Mouse (Mus musculus) naive thymus-derived CD4-positive, alpha-beta T cell, adult 2 months (primary cell): ENCODE measurements around the gene Insl3.

ENCODE experiments used
- DNase-seq: peaks from one replicate; pipeline ENCODE4 v3.0.0-alpha.2; 2011; ENCODE audit warnings: low read depth

Gene Insl3

DNA sequence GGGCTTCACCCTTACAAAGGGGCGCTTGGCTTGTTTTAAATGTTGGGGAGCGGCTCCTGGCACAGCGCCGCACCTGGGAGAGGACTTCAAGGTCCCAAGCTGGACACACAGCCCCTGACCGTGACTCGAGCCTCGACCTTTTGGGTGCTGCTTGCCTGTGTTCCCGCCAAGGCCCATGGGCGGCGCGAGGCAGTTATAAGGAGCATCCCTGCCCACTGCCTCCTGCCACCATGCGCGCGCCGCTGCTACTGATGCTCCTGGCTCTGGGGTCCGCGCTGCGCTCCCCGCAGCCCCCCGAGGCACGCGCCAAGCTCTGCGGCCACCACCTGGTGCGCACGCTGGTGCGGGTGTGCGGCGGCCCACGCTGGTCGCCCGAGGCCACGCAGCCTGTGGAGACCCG is at the start of gene Insl3:
Gene Insl3 (plus strand): TSS at position 187 of the 400 bp plus-strand sequence.
- no peak for DNase-seq

DNA sequence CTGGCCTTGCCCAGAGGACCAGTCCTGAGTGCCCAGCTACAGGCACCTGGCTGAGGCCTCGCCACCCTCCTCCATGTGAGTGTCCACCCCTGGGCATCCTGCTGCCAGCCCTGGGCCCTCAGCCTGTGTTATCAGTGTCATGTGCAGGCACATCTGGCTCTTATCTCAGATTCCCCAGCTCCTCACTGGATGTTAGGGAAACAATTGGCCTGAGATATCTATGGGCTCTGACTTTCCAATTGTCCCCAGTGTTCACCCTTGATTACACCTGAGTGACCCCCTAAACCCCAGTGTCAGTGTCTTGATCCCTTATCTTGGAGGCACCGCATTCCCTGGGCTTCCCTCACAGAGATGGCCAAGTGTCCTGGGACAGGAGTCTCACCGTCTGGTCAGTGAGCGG is 49.7 kb upstream of the Insl3 start:
- no peak for DNase-seq

DNA sequence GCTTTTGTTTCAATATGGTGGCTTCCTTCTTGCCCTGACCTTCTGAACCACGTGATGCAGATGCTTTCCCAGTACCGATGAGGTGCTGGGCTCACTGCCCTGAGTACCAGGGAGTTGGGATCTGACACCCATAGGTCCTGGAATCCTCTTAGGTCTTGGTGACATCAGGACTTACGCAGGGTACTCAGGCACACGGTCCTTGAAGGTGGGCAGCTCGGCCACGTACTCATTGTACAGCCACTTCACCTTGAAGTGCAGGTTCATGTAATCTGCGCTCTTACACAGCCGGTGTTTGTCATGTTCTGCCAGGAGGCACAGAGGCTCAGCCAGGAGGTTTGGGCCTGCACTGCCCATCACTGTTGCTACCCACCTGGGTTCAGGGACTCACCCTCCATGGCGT is 43.5 kb upstream of the Insl3 start:
- no peak for DNase-seq

DNA sequence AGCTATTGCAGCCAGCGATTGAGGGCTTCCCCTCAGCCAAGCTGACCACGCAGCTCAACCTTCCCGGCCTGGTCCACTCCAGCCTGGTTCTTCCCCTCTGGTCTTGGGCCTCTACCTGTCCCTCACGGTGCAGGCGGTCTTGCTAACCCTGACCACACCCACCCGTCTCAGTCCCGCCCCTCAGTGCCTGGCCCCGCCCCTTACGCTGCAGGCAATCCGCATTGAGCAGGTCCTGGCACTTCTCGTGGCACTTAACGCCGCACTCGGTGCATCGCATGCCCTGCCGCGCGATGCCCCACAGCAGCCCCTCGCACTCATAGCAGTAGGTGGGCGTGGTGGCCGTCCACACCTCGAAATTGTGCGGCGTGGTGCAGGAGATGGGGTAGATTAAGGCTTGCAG is 34.4 kb upstream of the Insl3 start:
- DNase-seq: peak; percentile 54

DNA sequence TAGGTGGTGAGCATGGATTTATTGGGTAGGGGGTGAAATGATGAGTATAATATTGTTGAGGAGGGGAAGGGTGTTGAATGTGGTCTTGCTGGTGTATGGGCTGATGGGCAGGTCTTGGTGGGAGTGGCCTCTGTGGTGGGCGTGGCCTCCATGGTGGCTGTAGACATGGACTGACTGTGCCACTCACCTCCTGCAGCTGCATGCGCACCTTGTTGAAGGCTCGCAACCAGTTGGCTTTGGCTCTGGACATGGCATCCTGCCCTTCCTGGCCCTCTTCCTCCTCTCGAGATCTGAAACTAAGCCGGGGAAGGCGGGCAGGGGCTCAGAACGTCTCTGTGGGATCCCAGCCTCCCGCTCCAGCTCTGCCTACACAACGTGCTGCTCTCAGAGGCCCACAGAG is 31.2 kb upstream of the Insl3 start:
- DNase-seq: no peak

DNA sequence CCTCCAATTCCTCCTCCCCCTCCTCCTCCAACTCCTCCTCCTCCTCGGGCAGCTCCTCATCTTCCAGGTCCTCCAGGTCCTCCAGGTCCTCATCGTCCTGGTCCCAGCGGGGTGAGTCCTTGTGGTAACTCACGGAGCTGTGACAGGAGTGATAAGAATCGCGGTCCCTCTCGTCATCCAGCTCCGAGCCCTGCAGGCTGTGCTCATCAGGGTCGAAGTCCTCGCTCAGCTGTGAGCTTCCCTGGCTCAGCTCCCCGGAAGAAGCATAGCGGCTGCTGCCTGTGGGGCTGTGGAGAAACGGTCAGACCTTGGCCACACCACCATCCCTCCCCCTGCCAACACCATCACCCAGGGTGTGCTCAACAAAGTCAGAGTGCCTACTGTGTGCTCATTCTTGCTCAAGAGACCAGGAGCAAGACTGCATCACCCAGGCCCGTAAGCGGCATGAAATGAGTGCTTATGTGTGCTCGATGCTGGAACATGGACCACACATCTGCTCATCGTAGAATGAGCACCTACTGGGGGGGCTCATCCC is 30.4 kb upstream of the Insl3 start:
- no peak for DNase-seq

DNA sequence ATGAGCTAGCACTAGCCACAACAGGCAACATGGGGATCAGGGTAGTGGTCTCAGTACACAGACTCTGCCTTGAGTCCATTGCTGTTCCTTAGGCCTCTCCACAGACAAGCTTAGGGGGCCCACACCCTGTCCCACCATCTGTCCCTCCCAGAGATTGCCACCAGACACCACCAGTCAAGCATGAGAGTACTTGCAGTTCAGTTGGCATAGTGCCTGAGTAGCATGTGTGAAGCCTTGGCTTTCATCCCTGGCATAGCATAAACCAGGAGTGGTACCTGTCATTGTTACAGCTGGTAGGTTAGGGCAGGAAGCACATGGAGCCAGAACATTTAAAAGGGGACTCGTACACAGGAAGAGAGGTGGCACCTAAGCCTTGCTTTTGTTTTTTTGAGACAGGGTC is 29.3 kb upstream of the Insl3 start:
- DNase-seq: no peak

DNA sequence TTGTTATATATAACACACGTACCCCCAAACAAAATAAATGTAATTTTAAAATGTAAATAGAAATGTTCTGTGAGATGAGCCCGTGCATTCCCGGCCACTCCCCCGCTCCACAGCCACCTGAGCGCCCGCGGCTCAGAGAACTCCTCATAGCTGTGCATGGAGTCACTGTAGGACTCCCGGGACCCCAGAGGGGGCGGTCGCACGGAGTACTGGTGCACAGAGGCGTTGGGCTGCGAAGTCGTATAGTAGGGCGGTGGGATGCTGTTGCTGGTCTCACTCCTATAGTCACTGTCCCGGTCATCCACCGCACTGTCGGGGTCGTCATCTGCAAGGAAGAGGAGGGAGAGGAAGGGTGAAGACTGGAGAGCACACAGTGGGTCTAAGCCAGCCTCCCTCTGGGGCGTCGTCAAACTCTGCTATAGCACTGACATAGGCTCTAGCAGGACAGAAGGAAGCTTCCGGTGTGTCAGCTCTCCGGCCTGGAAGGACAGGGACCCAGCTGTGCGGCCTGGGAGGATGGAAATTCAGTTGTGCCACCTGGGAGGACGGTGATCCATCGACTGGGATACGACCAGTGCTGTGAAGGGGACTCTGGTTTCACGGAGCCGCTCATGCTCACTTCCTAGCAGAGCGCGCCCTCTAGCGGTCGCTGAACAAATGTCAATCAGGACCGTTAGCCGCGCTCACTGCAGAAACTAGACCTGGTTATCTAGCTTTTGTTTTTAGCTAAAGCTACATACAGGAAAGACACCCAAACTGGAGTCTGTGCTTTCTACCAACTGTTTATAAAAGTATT is 28.5 kb upstream of the Insl3 start:
- peak; percentile 93 for DNase-seq

DNA sequence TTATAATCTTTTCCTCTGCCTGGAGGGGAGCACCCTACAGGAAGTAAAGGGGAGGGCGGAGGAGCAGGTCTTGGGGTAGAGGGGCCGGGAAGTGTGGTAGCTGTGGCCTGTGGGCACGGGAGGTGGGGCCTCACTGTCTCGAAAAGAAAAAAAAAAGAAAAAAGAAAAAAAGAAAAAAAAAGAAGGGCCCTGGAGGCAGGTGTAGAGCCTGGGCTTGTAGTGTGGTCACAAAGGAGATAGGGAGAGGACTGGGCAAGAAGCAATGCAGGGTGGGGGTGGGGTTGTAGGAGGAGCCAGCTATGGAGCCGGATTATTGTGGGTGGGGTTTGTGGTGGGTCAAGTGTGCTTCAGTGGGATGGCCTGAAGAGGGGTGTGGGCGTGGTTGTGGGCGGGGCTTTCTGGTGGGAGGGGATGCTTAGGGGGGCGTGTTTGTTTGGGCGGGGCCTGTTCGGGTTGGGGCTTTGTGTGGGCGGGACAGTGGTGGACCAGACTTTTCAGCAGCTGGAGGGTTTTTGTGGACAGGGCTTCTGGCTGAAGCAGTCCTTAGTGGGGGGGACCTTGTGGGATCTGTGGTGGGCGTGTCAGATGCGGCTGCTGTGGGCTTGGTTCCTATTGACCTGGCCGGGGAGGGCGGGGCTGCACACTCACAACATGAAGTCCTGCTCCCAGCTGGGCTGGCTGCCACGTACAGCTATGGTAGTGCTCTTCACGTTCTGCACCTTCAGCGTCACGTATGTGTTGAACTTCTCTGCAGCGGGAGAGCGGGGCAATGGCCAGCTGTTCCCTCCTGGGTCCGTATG is 23.5 kb upstream of the Insl3 start:
- DNase-seq: peak; percentile 70

DNA sequence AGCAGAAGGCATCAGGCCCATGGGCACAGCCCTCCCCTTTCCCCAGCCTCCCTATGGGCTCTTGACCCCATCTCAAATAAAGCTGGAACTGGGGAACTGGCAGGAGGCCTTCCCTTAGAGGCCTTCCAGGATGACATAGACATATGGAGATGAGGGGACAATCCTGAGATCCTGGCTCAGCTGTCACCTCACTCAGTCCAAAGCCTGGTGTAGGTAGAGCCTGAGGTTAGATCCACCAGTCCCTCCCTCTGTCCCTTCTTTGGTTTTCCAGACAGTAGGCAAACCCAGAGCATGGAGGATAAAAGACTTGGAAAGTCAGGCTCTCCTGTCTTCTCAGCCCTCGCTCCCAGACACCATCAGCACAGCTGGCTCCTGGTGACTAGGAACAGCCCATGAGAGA is 22.2 kb upstream of the Insl3 start:
- no peak for DNase-seq

DNA sequence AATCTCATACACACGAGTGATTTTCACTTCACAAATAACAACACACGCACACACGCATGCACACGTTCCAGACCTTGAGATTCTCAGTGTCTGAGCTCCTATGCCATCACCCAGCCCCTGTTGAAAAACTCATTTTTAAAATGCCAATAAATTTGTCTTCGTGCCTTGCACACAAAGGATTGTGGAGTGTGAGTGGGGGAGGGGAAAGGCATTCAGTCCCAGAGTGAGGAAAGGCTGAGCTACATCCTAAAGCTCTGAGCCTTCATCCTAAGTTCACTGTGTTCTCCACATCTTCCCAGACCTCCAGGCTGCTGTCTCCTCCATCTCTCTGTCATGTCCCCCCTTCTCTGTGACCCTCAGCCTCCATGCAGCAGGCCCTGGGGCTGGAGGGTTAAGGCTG is 21.8 kb upstream of the Insl3 start:
- DNase-seq: no peak

DNA sequence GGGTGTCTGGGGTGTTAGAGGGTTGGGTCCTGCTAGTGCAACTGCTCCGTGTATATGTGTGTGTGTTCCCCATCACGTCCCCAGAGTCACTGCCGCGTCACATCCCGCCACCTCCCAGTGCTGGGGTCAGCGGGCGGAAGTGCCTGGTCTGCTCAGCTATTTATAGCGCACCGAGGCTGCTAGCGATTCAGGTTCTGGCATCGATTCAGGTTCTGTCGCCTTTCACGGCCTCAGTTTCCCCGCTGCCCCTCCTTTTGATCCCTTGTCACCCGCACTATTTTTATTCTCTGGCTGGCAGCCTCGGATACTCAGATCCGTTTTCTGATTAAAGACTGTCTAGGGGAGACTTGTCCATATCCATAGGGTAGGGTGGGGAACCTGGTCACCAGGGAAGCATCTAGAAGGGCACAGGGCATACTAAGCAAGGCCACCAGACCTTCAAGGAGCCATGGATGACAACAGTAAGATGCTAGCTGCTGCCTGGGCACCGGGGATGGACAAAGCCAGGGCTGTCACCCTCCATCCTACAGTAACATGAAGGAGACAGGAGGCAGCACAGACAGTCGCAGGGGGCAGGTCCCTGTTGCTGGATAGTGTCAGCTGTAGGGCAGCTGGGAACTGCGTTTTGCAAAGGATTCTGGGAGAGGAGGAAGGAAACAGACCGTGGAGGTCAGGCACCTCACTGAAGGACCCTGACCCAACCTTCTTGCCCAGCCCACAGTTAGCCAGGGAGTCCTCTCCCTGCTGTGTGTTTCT is 20.6 kb upstream of the Insl3 start:
- peak; percentile 73 for DNase-seq

DNA sequence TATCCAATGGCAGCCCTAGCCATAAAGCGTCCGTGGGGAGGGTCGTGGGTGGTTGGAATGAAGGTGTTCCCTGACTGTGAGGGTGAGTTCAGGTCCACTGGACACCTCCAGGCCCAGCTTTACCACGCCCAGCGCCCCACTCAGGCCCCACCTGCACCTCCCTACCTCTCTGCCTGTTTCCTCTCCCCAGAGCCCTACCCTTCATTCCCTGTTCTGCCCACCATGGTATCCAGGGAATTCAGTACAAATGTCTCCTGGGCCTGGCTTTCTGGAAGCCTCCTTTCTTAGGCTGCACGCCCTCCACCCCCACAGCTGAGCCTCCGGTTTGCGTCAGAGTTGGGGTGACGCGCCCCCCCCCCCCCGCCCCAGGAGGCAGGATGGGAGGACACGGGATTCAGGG is 18.8 kb upstream of the Insl3 start:
- no peak for DNase-seq

DNA sequence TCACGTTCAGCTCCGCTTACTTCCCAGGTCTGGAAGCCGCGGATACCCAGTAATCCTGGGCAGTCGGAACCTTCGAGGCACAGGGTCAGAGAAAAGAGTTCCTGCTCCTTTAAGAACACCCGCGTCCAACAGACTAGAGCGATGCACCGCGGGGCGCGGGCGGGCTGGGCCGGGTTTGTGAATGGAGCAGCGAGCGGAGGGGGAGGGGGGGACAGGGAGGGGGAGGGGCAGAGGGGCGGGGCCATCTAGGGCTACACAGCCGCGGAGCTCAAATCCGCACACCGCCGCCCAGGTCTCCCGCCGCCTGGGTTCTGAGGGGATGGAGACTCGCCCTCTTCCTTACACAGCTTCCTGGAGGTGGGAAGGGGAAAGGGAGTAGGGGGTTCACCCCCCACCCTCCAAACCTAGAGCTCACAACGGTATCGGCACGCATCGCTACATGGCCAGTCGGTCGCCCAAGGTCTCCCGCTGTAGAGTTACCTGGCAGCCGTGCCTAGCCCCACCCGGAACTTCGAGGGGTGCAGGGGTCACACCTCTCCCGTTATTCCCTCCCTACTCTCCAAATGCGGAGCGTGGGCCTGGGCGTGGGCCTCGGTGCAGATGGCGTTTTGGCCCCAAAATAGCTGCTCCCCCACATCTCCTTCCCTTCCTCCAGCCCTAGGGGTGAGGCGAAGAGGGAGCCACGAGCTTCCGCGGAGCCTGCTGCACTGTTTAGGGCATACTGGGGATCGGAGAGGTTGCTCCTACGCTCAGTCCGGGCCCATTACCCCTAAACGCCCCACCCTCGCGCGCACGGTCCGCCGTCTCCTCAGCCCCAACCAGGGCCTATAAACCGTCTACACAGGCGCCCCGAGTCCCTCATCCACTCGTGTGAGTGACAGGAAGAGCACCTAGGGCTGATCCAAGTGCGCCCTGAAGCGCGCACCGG is 18.1 kb upstream of the Insl3 start:
- DNase-seq: peak; percentile 59

DNA sequence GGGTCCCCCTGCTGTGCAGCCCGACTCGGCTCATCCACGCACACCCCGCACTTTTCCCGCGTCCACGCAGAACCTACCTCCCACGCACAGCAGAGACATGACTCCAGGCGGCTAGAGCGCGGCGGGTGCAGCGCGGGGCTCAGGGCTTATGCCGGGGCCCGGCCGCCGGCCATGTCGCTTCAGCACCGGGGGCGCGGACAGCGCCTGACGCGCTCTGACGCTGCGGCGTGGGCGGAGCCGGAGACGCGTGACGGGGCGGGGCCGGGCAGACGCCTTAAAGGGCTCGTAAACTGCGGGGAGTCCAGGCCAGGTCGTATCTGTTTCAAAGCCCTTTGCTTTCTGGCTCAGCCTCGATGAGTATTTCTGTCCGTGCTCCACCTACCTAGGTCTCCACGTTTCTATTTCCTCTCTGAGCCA is 17.5 kb upstream of the Insl3 start, which contains the start of gene Unc13a:
Gene Unc13a (minus strand): TSS at position 209 of the 417 bp plus-strand sequence.
- DNase-seq: peak; percentile 94

DNA sequence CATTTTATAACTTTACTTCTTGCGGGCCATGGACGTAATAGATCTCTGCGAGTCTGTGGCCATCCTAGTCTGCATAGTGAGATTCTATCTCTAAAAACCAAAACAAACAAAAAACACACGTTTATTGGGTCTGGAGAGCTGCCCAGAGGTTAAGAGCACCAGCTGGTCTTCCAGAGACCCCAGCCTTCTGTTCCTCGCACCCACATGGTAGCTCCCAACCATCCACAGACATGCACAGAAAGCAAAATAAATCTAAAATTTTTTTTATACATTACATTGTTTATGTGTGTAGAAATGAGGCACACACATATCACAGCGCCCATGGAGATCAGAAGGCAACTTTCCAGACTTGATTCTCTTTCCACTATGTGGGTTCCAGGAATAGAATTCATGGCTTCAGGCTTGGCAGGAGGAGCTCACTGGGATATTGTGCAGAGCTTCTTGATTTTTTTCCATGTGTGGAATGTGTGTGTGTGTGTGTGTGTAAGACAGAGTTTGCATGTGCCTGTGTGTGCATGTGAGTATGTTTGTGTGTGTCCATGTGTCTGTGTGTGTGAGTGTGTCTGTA is 16.8 kb upstream of the Insl3 start:
- no peak for DNase-seq

DNA sequence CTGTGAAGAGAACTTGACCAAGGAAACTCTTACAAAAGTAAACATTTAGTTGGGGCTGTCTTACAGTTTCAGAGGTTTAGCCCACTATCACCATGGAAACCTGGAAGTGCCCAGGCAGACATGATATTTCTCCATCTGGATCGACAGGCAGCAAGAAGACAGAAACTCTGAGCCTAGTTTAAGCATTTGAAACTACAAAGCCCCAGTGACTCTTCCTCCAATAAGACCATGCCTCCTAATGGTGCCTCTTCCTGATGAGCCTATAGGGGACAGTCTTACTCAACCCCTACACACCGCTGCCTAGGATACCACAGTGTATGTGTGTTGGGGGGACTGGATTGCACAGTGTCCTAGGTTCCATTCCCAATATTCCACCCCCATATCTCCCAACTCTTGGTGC is 14.9 kb upstream of the Insl3 start:
- DNase-seq: no peak

DNA sequence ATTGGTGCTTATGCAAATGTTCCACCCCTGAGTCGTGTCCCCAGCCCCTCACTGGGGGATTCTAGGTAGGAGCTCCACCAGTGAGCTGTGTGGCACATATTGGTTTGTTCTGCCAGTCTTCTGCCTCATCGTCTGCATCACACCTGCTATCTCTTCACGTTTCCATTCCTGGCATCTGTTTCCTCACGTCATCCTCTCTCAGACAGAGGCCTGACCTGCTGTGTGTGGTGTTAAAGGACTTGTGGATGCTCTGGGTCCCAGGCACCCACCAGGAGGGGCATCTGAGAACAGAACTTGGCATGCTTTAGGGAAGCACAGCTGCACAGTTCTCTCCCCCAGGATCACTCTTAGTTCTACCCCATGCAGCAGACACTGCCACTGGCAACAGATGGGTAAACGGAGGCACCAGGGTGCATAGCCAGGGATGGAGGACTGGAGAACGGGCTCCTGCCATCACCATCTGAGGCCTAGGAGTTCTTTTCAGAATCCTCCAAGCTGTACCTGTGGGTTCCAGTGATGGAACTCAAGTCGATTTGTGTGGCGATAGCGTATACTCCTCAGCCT is 13.5 kb upstream of the Insl3 start:
- DNase-seq: no peak

DNA sequence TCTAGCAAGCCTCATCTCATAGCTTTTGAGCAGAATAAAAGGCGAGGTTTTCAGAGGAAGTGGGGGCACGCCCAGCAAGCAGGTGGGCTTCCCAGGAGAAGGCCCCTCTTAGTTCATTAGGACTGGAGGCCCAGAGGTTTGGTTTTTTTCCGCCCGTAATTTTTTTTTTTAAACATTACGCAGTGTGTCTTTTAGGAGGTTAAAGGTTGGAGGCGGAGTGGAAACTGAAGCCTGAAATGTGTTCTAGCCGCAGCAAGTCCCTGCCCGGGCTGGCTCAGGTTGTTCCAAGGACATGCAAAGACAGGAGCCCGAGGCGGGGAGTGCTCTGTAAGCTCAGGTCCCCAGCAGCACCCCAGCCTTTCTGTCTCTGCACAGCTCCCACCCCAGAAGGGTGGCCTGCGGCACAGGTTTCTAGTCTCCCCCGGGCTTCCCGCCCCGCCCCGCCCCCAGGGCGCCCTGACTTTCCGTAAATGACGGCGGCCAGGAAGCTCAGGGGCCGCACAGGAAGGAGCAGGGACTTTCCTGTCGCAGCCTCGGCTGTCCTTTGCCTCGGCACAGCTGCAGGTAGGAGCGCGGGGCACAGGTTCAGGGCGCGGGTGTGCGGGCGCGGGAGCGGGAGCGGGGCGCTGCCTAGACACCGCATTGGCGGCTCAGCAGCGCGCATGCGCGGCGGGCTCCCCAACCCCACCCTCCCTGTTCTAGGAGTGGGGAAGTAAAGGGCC is 12.8 kb upstream of the Insl3 start, which contains the start of gene Jak3:
Gene Jak3 (plus strand): TSS at position 277 of the 722 bp plus-strand sequence.
- peak; percentile 89 for DNase-seq

DNA sequence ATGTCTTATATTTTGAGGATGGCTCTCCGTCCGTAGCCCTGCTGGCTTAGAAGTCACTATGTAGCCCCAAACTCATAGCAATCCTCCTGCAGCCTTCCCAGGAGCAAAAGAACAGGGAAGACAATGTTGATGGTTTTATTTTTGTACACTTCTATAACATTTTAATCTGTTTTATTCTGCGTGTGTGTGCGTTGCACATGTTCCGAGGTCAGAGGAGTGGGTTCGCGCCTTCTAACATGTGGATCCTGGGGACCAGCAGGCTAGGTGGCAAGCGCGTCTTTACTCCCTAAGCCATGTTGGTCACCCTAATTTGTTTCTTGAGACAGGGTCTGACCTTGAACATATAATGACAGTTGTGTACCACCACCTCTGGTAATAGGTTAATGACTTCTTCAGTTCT is 12.2 kb upstream of the Insl3 start:
- no peak for DNase-seq
